Mouse (Mus musculus) hematopoietic stem cell, adult 5-6 weeks (primary cell): Measurements from ENCODE around the gene Tmem251. TPM values are rescaled to one million over a fixed set of nuclear protein-coding genes. Genes with fewer than 3 reads are reported as not detected.
A peak's percentile ranks its signal among the peaks of the same experiment; 100 is the strongest.

Experiments
- ATAC-seq, 2 experiments: fragments of 125-278 bp in 1 of 2; replicated peaks in 1 of 2; 2 replicates each; pipeline ENCODE4 v1.8.0; 2016 to 2017; ENCODE audit warnings: inconsistent platforms in 2 of 2, mild to moderate bottlenecking in 2 of 2, moderate number of reproducible peaks in 2 of 2, low read depth in 1 of 2, moderate TSS enrichment in 1 of 2; ENCODE audit not compliant: low FRiP score in 2 of 2, poor library complexity in 2 of 2, severe bottlenecking in 2 of 2, insufficient read depth in 1 of 2, low TSS enrichment in 1 of 2
- total RNA-seq: library from RNA; stranded (forward); fragments of 172-1452, 232-1000 nt; gene quantifications from 2 replicates; pipeline ENCODE4 v1.2.3, GENCODE M21; 2017

Tmem251 gene
- total RNA-seq, 1 experiment from 2014 or later: 8.4 TPM

GRCm38 (mm10) chr12:102705906-102706640, 37.5 kb upstream of the Tmem251 start:
- no peak for ATAC-seq

GRCm38 (mm10) chr12:102706833-102707463, 36.6 kb upstream of the Tmem251 start:
- no peak for ATAC-seq

GRCm38 (mm10) chr12:102708220-102708619, 35.3 kb upstream of the Tmem251 start:
- no peak for ATAC-seq

- ATAC-seq: no peak
Measured at GRCm38 (mm10) chr12:102709896-102710295, 33.7 kb upstream of the Tmem251 start.

GRCm38 (mm10) chr12:102710851-102711375, 32.6 kb upstream of the Tmem251 start:
- ATAC-seq: no peak

GRCm38 (mm10) chr12:102713153-102713865, 30.3 kb upstream of the Tmem251 start:
- ATAC-seq: peak in 1 of 2 experiments; percentile 53; a peak in 2 of 4 replicates

- ATAC-seq: no peak
Measured at GRCm38 (mm10) chr12:102714116-102714515, 29.4 kb upstream of the Tmem251 start.

GRCm38 (mm10) chr12:102714654-102715395, 28.7 kb upstream of the Tmem251 start:
- no peak for ATAC-seq

- peak; percentile 72 to 73 for ATAC-seq
Measured at GRCm38 (mm10) chr12:102719552-102720315, 23.8 kb upstream of the Tmem251 start.

- ATAC-seq: no peak
Measured at GRCm38 (mm10) chr12:102722451-102722850, 21.1 kb upstream of the Tmem251 start.

GRCm38 (mm10) chr12:102722966-102723365, 20.6 kb upstream of the Tmem251 start:
- ATAC-seq: no peak

GRCm38 (mm10) chr12:102723861-102724260, 19.7 kb upstream of the Tmem251 start:
- no peak for ATAC-seq

GRCm38 (mm10) chr12:102725146-102725545, 18.4 kb upstream of the Tmem251 start:
- no peak for ATAC-seq

GRCm38 (mm10) chr12:102725761-102726175, 17.8 kb upstream of the Tmem251 start:
- ATAC-seq: no peak

- ATAC-seq: peak; percentile 81 to 82
Measured at GRCm38 (mm10) chr12:102729855-102730797, 13.4 kb upstream of the Tmem251 start.
